Mouse (Mus musculus) heart, adult 9 months (tissue): ENCODE results near the gene Cyp2b9.
"Not testable (repeated sequence)": the region's sequence is repeated elsewhere in the genome, so short reads cannot be mapped to it uniquely, and the experiment has no call there.

ENCODE experiments used
- DNase-seq, 2 experiments: peaks; one replicate each; pipeline ENCODE4 v3.0.0; 2022; ENCODE audit warnings: low spot score in 2 of 2

Cyp2b9 gene

DNA sequence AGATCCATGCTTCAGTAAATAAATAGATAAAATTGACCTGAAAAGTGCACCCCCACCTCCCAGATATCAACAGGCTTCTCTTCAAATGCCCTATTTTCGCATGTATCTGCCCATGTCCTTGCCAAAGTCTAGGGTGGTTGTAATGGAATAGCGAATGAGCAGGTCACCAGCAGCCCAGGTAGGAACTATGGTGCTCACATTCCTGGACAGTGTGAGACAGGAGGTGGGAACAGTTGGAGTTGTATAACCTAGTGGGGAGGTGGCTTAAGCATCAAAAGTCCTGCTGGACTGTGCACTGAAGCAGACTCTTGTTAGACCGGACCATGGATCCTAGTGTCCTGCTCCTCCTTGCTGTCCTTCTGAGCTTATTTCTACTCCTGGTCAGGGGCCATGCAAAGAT, at the start of gene Cyp2b9:
Gene Cyp2b9 (plus strand): TSS at position 301 of the 400 bp plus-strand sequence.
- DNase-seq: not testable (repeated sequence)

DNA sequence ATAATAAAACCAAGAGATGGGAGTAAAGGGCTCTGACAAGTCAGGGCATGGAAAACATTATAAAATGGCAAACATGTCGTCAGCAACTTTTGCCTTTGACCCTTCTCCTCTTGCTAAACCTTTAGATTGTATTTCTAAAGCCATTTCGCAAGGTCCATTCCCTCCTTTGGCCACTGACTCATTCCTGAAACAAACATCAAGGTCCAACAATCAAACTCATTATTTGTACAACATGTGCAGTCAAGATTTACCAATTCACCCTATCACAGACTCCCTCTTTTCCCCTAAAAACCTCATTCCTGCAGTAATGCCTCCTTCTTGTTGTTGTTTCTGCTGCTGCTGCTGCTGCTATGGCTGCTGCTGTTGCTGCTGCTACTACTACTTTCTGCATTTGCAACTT, 33.6 kb upstream of the Cyp2b9 start:
- DNase-seq: not testable (repeated sequence)

DNA sequence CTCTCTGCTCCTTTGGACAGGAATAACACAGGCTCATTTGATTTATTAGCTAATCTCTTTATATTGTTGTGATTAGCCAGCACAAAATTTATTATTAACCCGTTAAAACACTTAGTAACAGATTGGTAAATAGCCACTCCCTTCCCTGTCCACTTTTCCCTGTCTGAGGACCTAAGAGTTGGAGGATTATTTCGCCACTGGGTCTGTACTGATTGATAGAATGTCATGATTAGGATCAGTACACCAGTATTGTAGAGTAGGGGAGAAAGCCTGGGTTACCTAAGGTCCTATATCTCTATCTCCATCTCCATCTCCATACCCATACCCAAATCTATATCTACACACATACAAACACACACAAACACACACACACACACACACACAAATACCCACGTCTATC, 29.6 kb upstream of the Cyp2b9 start:
- not testable (repeated sequence) for DNase-seq

DNA sequence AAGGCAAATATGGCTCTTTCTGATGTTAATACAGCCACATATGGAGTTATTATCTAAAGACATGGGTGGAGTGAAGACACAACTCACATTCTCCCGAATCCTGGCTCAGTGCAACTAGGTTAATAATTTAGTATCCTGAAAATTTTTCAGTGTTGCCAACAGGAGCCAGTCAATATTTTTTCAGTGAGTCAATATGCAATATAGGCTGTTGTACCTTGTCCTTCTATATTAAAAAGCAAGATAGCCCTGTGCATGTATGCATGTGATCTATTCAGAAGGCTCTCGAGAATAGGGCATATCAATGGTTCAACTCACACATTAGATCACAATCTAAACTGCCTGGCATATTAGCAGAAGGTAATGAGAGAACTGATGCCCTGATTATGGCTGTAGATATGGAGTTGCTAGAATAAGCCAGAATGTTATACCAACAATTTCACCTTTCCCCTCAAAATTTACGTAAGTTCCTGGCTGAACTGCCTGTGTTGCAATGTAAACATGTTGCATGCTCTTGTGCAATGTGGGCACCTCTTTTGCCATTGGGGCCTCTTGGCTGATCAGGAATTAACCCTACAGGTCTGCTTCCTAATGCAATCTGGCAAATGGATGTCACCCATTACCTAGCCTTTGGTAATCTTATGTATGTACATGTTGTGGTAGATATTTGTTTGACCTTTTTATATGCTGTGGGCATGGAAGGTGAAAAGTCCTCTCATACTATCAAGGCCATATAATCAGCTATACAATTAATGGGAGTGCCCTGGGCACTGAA, 4.3 kb upstream of the Cyp2b9 start:
- DNase-seq: not testable (repeated sequence)

DNA sequence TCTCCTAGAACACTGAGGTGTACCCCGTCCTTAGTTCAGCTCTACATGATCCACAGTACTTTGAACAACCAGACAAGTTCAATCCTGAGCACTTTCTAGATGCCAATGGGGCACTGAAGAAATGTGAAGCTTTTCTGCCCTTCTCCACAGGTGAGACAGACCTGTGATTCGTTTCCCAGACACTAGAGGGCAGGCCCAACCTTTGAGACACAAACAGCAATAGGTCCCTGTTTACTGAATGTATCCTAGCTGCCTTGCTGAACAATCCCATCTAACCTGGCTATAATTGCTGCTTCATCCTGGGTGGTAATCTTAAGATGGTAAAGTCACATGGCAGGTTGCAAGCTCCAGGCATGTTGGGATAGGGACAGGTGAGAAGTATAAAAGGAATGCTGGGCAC, 27.9 kb downstream of the Cyp2b9 start:
- DNase-seq: no peak

DNA sequence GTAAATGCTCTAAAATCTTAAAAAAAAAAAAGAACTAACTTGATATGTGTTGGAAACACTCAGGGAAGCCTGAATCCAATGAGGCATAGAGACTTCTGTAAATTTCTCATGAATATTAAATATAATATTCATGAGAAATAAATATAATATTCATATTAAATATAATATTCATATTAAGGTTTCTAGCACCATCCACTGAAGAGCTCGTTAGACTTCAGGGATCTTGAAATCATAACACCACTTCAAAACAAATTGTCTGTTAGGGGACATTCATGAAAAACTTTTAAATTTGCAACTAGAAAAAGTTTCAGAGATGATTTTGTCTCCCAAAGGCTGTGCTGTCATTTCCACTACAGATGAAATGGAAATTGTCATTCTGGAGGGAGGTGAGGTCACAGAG, 86.8 kb downstream of the Cyp2b9 start, which contains the start of gene Vmn1r184:
Gene Vmn1r184 (plus strand): TSS at position 301 of the 400 bp plus-strand sequence.
- not testable (repeated sequence) for DNase-seq
